Mouse (Mus musculus): ENCODE results near the gene H2-K1.
A peak's percentile ranks its signal among the peaks of the same experiment; 100 is the strongest.

The H2-K1 gene

GRCm38 (mm10) chr17:34000150-34000537, at the start of gene H2-K1:
Gene H2-K1, minus strand, starts transcription at chr17:34000347.
- DNase-seq (ENCODE audit: low spot score): peak; percentile 92

- no peak for DNase-seq (ENCODE audit: low spot score)
These were observed 47.4 kb upstream of the H2-K1 start for GRCm38 (mm10) chr17:34047404-34048050.

- DNase-seq (ENCODE audit: low spot score): no peak
These were observed 45.8 kb upstream of the H2-K1 start for GRCm38 (mm10) chr17:34045941-34046340.

- no peak for DNase-seq (ENCODE audit: low spot score)
These were observed 39.7 kb upstream of the H2-K1 start for GRCm38 (mm10) chr17:34039562-34040450.

GRCm38 (mm10) chr17:34038878-34039561, 38.9 kb upstream of the H2-K1 start, which contains the start of gene Col11a2:
Gene Col11a2, plus strand, starts transcription at chr17:34039437.
- DNase-seq (ENCODE audit: low spot score): no peak

DNA sequence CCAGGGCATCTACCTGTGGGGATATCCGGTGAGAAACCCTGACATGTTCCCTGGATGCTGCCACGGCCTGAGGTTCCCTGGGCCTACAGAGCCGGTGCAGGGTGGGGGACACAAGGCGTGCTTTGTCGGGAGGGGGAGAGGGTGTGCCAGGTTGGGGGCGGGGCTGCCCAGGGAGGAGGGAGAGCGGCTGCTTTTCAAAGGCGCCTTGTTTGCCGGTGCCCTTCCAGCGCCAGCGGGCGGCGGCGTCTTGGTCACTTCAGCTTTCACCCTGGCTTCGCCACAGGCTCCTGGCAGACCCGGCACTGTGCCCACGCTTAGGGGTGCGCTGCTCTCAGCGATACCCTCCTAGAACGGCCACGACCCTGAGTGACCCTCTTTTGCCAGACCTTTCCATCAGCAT, 38.3 kb upstream of the H2-K1 start:
- DNase-seq (ENCODE audit: low spot score): no peak

DNA sequence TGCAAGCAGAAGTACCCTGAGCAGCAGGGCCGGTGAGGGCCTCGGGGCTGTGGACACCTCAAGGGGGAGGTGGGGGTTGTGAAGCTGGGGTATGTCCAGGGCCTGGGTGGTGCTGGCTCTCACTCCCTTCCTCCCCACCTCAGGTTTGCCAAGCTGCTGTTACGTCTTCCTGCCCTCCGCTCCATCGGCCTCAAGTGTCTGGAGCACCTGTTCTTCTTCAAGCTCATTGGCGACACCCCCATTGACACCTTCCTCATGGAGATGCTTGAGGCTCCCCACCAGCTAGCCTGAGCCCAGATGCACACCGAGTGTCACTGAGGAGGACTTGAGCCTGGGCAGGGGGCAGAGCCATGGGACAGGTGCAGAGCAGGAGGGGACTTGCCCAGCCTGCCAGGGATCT, 37.1 kb upstream of the H2-K1 start:
- no peak for DNase-seq (ENCODE audit: low spot score)

DNA sequence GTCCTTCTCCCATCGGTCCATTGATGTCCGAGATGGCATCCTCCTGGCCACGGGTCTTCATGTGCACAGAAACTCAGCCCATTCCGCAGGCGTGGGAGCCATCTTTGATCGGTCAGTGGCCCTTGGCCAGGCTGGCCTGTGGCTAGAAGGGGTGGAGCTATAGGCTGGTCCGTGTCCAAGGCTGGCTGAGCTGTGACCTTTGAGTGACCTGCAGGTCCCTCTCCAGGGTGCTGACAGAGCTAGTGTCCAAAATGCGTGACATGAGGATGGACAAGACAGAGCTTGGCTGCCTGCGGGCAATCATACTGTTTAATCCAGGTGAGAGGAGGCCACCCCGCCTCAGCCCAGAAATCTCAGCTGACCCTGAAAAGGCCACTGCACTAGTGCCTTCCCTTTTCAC, 36.5 kb upstream of the H2-K1 start:
- no peak for DNase-seq (ENCODE audit: low spot score)

DNA sequence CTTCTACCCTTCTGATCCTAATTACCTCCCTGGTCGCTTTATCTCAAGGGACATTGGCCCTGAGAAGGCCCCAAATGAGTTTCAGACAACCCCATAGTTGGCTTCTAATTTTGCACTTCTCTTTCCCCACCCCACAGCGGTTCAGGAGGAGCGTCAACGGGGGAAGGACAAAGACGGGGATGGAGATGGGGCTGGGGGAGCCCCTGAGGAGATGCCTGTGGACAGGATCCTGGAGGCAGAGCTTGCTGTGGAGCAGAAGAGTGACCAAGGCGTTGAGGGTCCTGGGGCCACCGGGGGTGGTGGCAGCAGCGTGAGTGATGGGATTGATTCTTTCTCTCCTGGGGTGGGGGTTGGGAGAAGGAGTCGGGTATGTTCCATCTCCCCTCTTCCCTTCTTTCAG, 35.4 kb upstream of the H2-K1 start:
- no peak for DNase-seq (ENCODE audit: low spot score)

DNA sequence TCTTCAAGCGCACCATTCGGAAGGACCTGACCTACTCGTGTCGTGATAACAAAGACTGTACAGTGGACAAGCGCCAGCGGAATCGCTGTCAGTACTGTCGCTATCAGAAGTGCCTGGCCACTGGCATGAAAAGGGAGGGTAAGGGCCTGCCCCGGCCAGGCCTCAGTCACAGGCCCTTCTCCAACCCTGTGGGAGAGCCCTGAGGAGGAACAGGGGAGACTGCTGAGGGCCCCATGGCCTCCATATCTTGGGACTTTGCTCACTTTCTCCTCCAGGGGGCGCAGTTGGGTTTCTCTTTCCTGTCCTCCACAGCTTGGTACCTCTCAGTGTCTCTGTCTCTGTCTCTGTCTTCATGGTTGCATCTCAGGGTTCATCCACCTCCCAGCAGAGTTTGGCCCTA, 33.9 kb upstream of the H2-K1 start:
- DNase-seq (ENCODE audit: low spot score): peak; percentile 65

- DNase-seq (ENCODE audit: low spot score): no peak
These were observed 33.3 kb upstream of the H2-K1 start for GRCm38 (mm10) chr17:34033441-34033840.

- DNase-seq (ENCODE audit: low spot score): no peak
These were observed 32.7 kb upstream of the H2-K1 start for GRCm38 (mm10) chr17:34032806-34033205.

DNA sequence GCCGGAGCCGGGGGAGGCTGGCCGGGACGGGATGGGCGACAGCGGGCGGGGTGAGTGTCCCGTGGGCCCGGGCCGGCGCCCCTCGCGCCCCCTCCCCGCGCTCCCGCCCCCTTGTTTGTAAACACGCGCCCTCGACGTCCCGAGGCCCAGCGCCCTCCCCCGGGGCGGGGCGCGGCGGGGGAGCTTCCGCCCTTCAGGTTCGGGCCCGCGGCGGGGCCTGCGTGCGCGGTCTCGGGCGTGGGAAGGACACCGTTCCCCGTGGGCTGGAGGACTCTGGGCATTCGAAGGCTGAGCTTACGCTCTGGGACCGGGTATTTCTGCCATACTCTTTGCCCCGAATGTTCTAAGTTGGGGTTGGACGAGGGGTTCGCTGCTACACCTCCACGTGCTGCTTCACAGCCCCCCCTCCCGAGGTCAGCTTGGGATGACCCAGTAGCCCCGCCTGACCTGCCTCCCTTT, 32.1 kb upstream of the H2-K1 start:
- peak; percentile 73 for DNase-seq (ENCODE audit: low spot score)

- DNase-seq (ENCODE audit: low spot score): peak; percentile 98
These were observed 31.5 kb upstream of the H2-K1 start, which contains the start of the genes Slc39a7 and Rxrb for GRCm38 (mm10) chr17:34031465-34032173. Gene Slc39a7, minus strand, starts transcription at chr17:34031682. Gene Rxrb, plus strand, starts transcription at chr17:34031812.

DNA sequence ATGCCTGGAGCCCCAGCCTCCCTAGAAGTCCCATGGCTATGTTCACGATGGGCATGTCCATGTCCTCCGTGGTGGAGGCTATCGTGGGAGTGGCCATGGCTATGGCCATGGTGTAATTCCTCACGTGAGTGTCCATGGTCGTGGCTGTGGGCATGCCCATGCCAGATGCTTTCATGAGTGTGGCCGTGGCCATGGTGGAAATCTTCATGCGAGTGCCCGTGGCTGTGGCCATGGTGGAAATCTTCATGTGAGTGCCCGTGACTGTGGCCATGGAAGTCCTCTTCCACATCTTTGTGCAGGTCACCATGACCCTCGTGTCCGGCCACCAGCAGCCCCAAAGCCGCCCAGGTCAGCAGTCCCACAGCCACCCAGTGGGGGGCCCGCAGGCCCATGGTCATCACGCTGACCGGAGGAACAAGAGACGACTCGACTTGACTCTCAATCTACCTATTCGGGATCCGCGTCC, 30.7 kb upstream of the H2-K1 start:
- DNase-seq (ENCODE audit: low spot score): no peak

DNA sequence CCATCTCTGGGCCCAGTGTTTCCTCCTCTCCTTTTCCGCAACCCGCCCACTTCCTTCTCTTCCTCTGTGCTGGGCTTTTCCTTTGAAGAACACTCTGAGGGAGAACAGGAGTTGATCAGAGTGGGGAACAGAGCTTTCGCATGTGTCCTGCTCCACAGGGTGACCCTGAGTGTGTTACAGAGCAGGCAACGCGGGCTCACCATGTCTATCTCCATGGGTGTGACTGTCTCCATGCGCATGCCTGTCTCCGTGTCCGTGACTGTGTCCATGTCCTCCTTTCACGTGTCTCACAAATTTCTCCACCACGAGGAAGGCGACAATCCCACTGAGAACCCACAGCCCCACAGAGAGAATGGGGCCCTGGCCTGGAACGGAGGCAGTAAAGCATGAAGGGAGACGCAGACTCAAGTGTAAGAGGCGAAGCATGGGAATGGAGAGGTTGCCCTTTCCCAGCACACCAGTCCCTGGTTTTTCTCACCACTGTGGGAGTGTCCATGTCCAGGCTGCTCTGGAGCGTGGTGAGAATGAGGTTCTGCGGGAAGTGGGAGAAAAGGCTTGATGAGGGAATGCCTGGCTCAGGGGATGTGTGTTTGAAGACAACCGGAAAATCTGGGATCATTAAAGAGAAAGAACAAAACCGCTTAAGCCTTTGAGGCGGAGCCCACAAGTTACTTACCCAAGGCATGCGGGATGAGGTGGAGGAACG, 29.9 kb upstream of the H2-K1 start:
- DNase-seq (ENCODE audit: low spot score): no peak

GRCm38 (mm10) chr17:34029150-34029889, 29.2 kb upstream of the H2-K1 start:
- DNase-seq (ENCODE audit: low spot score): peak; percentile 2

GRCm38 (mm10) chr17:34028501-34029149, 28.5 kb upstream of the H2-K1 start:
- no peak for DNase-seq (ENCODE audit: low spot score)

- peak; percentile 92 for DNase-seq (ENCODE audit: low spot score)
These were observed 27.6 kb upstream of the H2-K1 start, which contains the start of gene H2-Ke6 for GRCm38 (mm10) chr17:34027656-34028223. Gene H2-Ke6, minus strand, starts transcription at chr17:34028060.

Data from urinary bladder, postnatal 14 days (tissue).